Mouse (Mus musculus): ENCODE data around the gene Ostf1. TPM values are rescaled to one million over a fixed set of nuclear protein-coding genes. Genes with fewer than 3 reads are reported as not detected.

Ostf1 gene
- 79.9 and 87.0 TPM in 2 replicates for polyA plus RNA-seq (2011; ENCODE audit: insufficient read depth, insufficient read length, low read depth, missing spikeins)

DNA sequence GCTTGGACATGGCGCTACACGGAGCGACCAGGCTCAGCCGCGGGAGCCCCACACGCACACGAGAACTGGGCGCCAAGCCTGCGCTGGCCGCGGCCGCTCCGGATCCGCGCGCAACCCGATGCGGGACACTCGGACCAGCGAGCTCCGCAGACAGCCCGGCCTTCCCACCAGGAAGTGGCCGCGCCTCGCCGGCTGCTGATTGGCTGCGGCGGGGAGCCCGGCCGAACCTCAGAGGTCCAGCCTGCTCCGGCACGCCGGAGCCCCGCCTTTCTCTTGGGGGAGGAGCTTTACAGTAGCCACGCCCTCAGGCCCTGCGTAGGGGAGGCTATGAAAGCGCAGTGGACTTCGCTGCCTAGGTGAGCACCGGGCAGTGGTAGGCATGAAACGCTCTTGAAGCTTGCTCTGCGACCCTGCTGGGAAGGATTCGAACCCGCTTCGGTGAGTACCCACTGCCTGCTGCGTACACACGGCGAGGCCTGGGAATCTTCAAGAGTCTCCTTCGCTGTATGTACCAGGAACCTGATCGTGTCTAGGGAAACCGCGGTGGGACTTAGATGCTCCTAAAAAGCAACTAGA lies at the start of gene Ostf1, which contains the start of gene Nmrk1:
Ostf1 (minus strand) TSS at position 180 of the 576 bp plus-strand sequence.
Nmrk1 (plus strand) TSS at position 307 of the 576 bp plus-strand sequence.
- H3K27me3 ChIP-seq (ENCODE audit: control insufficient read depth, insufficient read depth, low read length, poor library complexity, severe bottlenecking), result no peaks in the 10 kb centered on the region
- TF ChIP-seq EP300 (IDR thresholded peaks at IDR 0.05; ENCODE audit: insufficient read depth, low read depth, low read length) (no peak), POLR2A (IDR thresholded peaks at IDR 0.05; ENCODE audit: insufficient read depth, low read length) (peak; percentile 96)
- peaks cover 6% of the 10 kb centered on the region for H3K4me1 ChIP-seq (ENCODE audit: control insufficient read depth, insufficient read depth, low read length)
- no peaks in the 10 kb centered on the region for H3K9me3 ChIP-seq (replicated peaks; ENCODE audit: control insufficient read depth, insufficient read depth, low read length, poor library complexity, severe bottlenecking)
- H3K36me3 ChIP-seq (ENCODE audit: control insufficient read depth, insufficient read depth, low read length, poor library complexity, severe bottlenecking), result no peaks in the 10 kb centered on the region
- H3K27ac ChIP-seq (ENCODE audit: insufficient read depth, low read length), result 0 out of 2 replicates have a peak within 1 kb of the TSS, but pooled peaks have one; percentile 68
- peak within 1 kb of the TSS; percentile 47 for H3K9ac ChIP-seq (ENCODE audit: low read depth, poor library complexity, severe bottlenecking)
- H3K4me3 ChIP-seq (ENCODE audit: low read depth, low read length), result peak within 1 kb of the TSS; percentile 92

DNA sequence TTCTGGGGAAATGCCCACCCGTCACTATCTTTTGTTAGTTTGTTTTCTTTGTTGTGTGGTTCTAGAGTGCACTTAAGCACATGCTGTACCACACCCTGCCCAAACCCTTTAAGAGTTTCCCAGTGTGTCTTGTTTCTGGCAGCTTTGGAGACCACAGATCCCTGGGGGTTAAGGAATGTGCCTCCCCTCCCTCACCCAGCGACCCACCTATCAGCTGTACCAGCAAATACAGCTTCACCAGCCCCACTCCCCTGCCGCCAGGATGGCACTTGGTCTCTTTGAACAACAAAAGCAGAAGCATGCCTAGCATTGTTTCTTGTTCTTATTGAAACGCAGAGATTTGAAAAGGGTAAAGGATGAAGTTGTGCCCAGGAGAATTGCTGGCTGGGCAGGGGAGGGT lies 41.5 kb upstream of the Ostf1 start:
- TF ChIP-seq POLR2A (IDR thresholded peaks at IDR 0.05; ENCODE audit: insufficient read depth, low read length), result no peak
- no peak for TF ChIP-seq CTCF (IDR thresholded peaks at IDR 0.05; ENCODE audit: low read depth, low read length)
- TF ChIP-seq EP300 (IDR thresholded peaks at IDR 0.05; ENCODE audit: insufficient read depth, low read depth, low read length), result peak; percentile 64
- Histone ChIP-seq H3K9ac (ENCODE audit: low read depth, poor library complexity, severe bottlenecking) (peak overlapping the region; percentile 97), H3K27ac (ENCODE audit: insufficient read depth, low read length) (peak overlapping the region; percentile 83), H3K4me1 (ENCODE audit: control insufficient read depth, insufficient read depth, low read length) (no peaks in the 10 kb centered on the region), H3K9me3 (replicated peaks; ENCODE audit: control insufficient read depth, insufficient read depth, low read length, poor library complexity, severe bottlenecking) (no peaks in the 10 kb centered on the region), H3K27me3 (ENCODE audit: control insufficient read depth, insufficient read depth, low read length, poor library complexity, severe bottlenecking) (no peaks in the 10 kb centered on the region), H3K36me3 (ENCODE audit: control insufficient read depth, insufficient read depth, low read length, poor library complexity, severe bottlenecking) (peaks cover 2% of the 10 kb centered on the region; the same call in 1 of the 2 replicates), H3K4me3 (ENCODE audit: low read depth, low read length) (peak overlapping the region; percentile 56)

DNA sequence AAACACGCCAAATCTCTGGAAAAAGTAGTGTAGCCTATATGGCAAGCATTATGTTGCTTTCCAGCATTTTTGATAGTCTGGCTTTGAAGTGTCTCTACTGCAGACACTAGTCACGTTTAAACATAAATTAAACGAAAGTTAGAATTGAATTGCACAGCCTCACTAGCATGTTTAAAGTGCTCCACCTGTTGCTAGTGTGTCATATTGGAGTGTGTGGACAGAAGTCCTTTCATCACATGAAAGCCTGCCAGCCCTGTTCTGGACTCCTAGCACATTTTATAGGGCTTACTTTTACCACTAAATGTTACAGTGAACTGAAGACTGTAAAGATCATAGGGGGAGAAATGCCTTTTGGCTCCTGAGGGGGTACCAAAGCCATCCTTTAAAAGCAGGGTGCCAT lies 40.9 kb upstream of the Ostf1 start:
- Histone ChIP-seq H3K36me3 (ENCODE audit: control insufficient read depth, insufficient read depth, low read length, poor library complexity, severe bottlenecking) (peaks cover 2% of the 10 kb centered on the region; the same call in 1 of the 2 replicates), H3K9ac (ENCODE audit: low read depth, poor library complexity, severe bottlenecking) (peak overlapping the region; percentile 97), H3K27ac (ENCODE audit: insufficient read depth, low read length) (peak overlapping the region; percentile 83), H3K4me3 (ENCODE audit: low read depth, low read length) (no peak overlapping the region), H3K9me3 (replicated peaks; ENCODE audit: control insufficient read depth, insufficient read depth, low read length, poor library complexity, severe bottlenecking) (no peaks in the 10 kb centered on the region), H3K27me3 (ENCODE audit: control insufficient read depth, insufficient read depth, low read length, poor library complexity, severe bottlenecking) (no peaks in the 10 kb centered on the region), H3K4me1 (ENCODE audit: control insufficient read depth, insufficient read depth, low read length) (no peaks in the 10 kb centered on the region)
- TF ChIP-seq EP300 (IDR thresholded peaks at IDR 0.05; ENCODE audit: insufficient read depth, low read depth, low read length) (no peak), POLR2A (IDR thresholded peaks at IDR 0.05; ENCODE audit: insufficient read depth, low read length) (no peak), CTCF (IDR thresholded peaks at IDR 0.05; ENCODE audit: low read depth, low read length) (no peak)

GRCm38 (mm10) chr19:18671056-18671741 lies 39.6 kb upstream of the Ostf1 start:
- Histone ChIP-seq H3K9ac (ENCODE audit: low read depth, poor library complexity, severe bottlenecking) (peak overlapping the region; percentile 97), H3K9me3 (replicated peaks; ENCODE audit: control insufficient read depth, insufficient read depth, low read length, poor library complexity, severe bottlenecking) (no peaks in the 10 kb centered on the region), H3K4me1 (ENCODE audit: control insufficient read depth, insufficient read depth, low read length) (no peaks in the 10 kb centered on the region), H3K27me3 (ENCODE audit: control insufficient read depth, insufficient read depth, low read length, poor library complexity, severe bottlenecking) (no peaks in the 10 kb centered on the region), H3K4me3 (ENCODE audit: low read depth, low read length) (peak overlapping the region; percentile 97), H3K36me3 (ENCODE audit: control insufficient read depth, insufficient read depth, low read length, poor library complexity, severe bottlenecking) (no peaks in the 10 kb centered on the region; the same call in 1 of the 2 replicates), H3K27ac (ENCODE audit: insufficient read depth, low read length) (peak overlapping the region; percentile 15)
- TF ChIP-seq CTCF (IDR thresholded peaks at IDR 0.05; ENCODE audit: low read depth, low read length), result no peak
- no peak for TF ChIP-seq POLR2A (IDR thresholded peaks at IDR 0.05; ENCODE audit: insufficient read depth, low read length)
- no peak for TF ChIP-seq EP300 (IDR thresholded peaks at IDR 0.05; ENCODE audit: insufficient read depth, low read depth, low read length)

DNA sequence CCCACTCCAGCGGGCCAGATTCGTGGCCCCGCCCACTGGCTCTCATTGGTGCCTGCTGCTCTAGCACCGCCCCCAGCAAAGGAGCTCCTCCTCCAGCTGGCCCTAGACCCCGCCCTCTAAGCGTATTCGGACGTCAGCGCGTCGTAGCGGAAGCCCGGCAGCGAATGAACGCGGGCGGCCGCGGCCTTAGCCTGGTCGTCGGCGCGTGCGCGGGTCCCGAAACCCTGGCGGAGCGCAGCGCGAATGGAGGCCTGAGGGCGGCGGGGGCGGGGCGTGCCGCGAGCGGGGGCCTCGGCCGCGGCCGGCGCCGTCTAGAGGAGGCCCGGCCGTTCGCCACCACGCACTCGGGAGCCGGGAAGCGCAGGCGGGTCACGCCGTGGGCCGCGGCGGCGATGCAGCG lies 39.0 kb upstream of the Ostf1 start, which contains the start of gene Carnmt1:
Carnmt1 (plus strand) TSS at position 157 of the 400 bp plus-strand sequence.
- H3K36me3 ChIP-seq (ENCODE audit: control insufficient read depth, insufficient read depth, low read length, poor library complexity, severe bottlenecking), result no peaks in the 10 kb centered on the region; the same call in 1 of the 2 replicates
- H3K4me1 ChIP-seq (ENCODE audit: control insufficient read depth, insufficient read depth, low read length), result no peaks in the 10 kb centered on the region
- peak within 1 kb of the TSS; percentile 97 for H3K9ac ChIP-seq (ENCODE audit: low read depth, poor library complexity, severe bottlenecking)
- peak within 1 kb of the TSS; percentile 28 for H3K27ac ChIP-seq (ENCODE audit: insufficient read depth, low read length)
- peak within 1 kb of the TSS; percentile 97 for H3K4me3 ChIP-seq (ENCODE audit: low read depth, low read length)
- H3K27me3 ChIP-seq (ENCODE audit: control insufficient read depth, insufficient read depth, low read length, poor library complexity, severe bottlenecking), result no peaks in the 10 kb centered on the region
- TF ChIP-seq EP300 (IDR thresholded peaks at IDR 0.05; ENCODE audit: insufficient read depth, low read depth, low read length) (no peak), POLR2A (IDR thresholded peaks at IDR 0.05; ENCODE audit: insufficient read depth, low read length) (no peak), CTCF (IDR thresholded peaks at IDR 0.05; ENCODE audit: low read depth, low read length) (no peak)
- no peaks in the 10 kb centered on the region for H3K9me3 ChIP-seq (replicated peaks; ENCODE audit: control insufficient read depth, insufficient read depth, low read length, poor library complexity, severe bottlenecking)

DNA sequence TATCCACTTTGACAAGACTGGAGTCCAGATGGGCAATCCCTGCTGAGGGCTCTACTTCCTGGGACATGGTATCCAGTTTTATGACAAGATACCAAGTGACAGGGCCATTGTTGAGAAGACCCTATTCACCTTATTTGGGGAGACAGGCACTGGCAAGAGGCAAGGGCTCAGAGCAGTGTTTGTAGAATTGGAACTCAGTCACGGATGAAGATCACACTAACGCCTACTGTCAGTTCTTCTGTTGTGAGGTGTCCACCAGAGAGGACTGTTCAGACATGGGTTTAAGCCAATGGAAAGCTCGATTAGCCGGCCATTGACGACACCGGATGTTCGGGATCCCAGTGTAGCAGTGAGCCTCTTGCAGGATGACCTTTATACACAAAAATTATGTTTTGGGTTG lies 37.9 kb upstream of the Ostf1 start:
- TF ChIP-seq POLR2A (IDR thresholded peaks at IDR 0.05; ENCODE audit: insufficient read depth, low read length) (no peak), CTCF (IDR thresholded peaks at IDR 0.05; ENCODE audit: low read depth, low read length) (no peak), EP300 (IDR thresholded peaks at IDR 0.05; ENCODE audit: insufficient read depth, low read depth, low read length) (no peak)
- Histone ChIP-seq H3K9me3 (replicated peaks; ENCODE audit: control insufficient read depth, insufficient read depth, low read length, poor library complexity, severe bottlenecking) (no peaks in the 10 kb centered on the region), H3K4me1 (ENCODE audit: control insufficient read depth, insufficient read depth, low read length) (no peaks in the 10 kb centered on the region), H3K36me3 (ENCODE audit: control insufficient read depth, insufficient read depth, low read length, poor library complexity, severe bottlenecking) (no peaks in the 10 kb centered on the region), H3K27me3 (ENCODE audit: control insufficient read depth, insufficient read depth, low read length, poor library complexity, severe bottlenecking) (no peaks in the 10 kb centered on the region), H3K27ac (ENCODE audit: insufficient read depth, low read length) (no peak overlapping the region), H3K4me3 (ENCODE audit: low read depth, low read length) (no peak overlapping the region), H3K9ac (ENCODE audit: low read depth, poor library complexity, severe bottlenecking) (no peak overlapping the region)
